Mouse (Mus musculus) heart, embryonic 13.5 days (tissue): ENCODE measurements around the gene Fndc8. TPM values are rescaled to one million over a fixed set of nuclear protein-coding genes. Genes with fewer than 3 reads are reported as not detected.

Experiments
- ATAC-seq: fragments of 200-750 bp; cut with Nextera tagmentation; 2 replicates; pipeline ENCODE4 v1.8.0; 2017; ENCODE audit warnings: moderate TSS enrichment; ENCODE audit not compliant: insufficient number of reproducible peaks, low FRiP score, low TSS enrichment; ENCODE audit errors: extremely low read depth
- H3K27ac ChIP-seq: fragments of 300-500 bp; sonication (generic); replicated peaks from 2 replicates; pipeline ENCODE4 v1.5.1; 2015; ENCODE audit warnings: moderate library complexity, mild to moderate bottlenecking, inconsistent platforms
- H3K27me3 ChIP-seq: fragments of 300-500 bp; sonication (generic); replicated peaks from 2 replicates; pipeline ENCODE4 v1.6.1; 2015; ENCODE audit warnings: mild to moderate bottlenecking, inconsistent platforms
- H3K36me3 ChIP-seq: fragments of 300-500 bp; sonication (generic); 2 replicates; pipeline ENCODE4 v1.6.1; 2015; ENCODE audit warnings: mild to moderate bottlenecking, inconsistent platforms
- H3K4me1 ChIP-seq: fragments of 300-500 bp; sonication (generic); 2 replicates; pipeline ENCODE4 v1.6.1; 2015; ENCODE audit warnings: inconsistent platforms
- H3K4me2 ChIP-seq: fragments of 300-500 bp; sonication (generic); 2 replicates; pipeline ENCODE4 v1.6.1; 2015; ENCODE audit warnings: inconsistent platforms, mild to moderate bottlenecking, moderate library complexity
- H3K4me3 ChIP-seq: fragments of 300-500 bp; sonication (generic); 2 replicates; pipeline ENCODE4 v1.5.1; 2015; ENCODE audit warnings: moderate library complexity, mild to moderate bottlenecking, inconsistent platforms
- H3K9ac ChIP-seq: fragments of 300-500 bp; sonication (generic); 2 replicates; pipeline ENCODE4 v1.6.1; 2015; ENCODE audit warnings: inconsistent platforms, mild to moderate bottlenecking, moderate library complexity
- H3K9me3 ChIP-seq: fragments of 300-500 bp; sonication (generic); 2 replicates; pipeline ENCODE4 v1.6.1; 2016; ENCODE audit warnings: inconsistent platforms
- WGBS: fragments of 180-500 bp; shearing (Covaris S2); methylation state at CpG from one replicate; pipeline ENCODE4 v1.1.7; 2015; ENCODE audit warnings: mixed read lengths; 5-methylcytosine and 5-hydroxymethylcytosine counted together
- polyA plus RNA-seq: library from polyadenylated mRNA; unstranded; fragments of >200 nt; fragmentation: Nextera tagmentation; extraction: Ambion mirVana; gene quantifications from 2 replicates; pipeline ENCODE4 v1.2.1, GENCODE M21; 2015

The Fndc8 gene
- polyA plus RNA-seq, 1 experiment from 2014 or later = 0.07 TPM

DNA sequence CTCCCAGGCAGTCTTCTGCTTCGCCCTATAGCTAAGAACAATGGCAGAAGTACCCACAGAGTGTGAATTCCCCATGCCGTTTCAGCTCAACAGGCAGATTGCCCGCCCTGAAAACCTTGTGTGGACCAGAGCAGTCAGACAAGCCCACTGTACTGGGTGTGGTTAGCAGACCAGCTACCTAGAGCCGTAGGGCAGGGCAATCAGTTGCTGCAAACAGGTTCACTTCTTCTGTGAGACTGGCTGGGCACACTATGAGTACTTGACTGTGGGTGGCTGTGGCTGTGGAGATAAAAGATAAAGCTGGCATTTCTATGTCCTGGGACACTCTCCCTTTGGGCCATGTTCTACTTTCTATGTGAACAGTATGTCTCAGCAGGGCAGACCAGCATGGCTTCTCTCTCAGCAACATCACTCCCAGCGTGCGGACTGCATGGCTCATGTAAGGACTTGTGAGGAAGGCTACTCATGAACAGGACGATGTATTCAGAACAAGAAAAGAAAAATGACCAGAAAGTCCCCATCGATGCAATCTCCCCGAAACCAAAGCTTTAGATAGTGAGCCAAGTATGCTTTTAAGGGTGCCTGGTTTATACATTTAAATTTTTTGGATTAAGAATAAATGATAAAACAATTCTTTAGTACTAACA, 36.5 kb upstream of the Fndc8 start:
- WGBS = 77% methylated on average over 9 of the region's 9 CpGs
- no peak overlapping the region for H3K27ac ChIP-seq
- H3K36me3 ChIP-seq = no peaks in the 10 kb centered on the region
- H3K9me3 ChIP-seq = no peaks in the 10 kb centered on the region
- ATAC-seq = no peak
- no peaks in the 10 kb centered on the region for H3K27me3 ChIP-seq
- H3K4me1 ChIP-seq = peaks cover 15% of the 10 kb centered on the region
- H3K4me3 ChIP-seq = no peak overlapping the region
- H3K9ac ChIP-seq = no peak overlapping the region
- no peak overlapping the region for H3K4me2 ChIP-seq

DNA sequence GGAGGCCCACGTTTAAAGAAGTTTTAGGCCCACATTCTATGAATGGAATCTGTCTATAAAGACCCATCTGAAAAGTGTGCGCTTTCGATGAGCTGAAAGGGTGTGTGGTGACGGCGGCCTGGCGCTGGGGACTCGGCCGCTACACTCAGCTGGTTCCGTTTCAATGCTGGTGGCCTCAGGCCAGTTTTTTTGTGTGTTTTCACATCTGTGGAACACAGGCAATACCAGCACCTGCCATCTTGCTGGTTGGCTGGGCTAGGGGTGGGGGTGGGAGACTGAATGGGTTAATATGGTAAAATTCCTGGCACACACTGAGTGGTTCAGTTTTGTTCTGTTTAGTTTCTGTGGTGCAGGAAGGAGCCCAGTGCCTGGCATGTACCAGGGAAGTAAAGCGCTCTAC, 35.9 kb upstream of the Fndc8 start:
- Histone ChIP-seq H3K36me3 (no peaks in the 10 kb centered on the region), H3K4me2 (no peak overlapping the region), H3K27ac (no peak overlapping the region), H3K27me3 (no peaks in the 10 kb centered on the region), H3K9ac (no peak overlapping the region), H3K4me1 (peaks cover 15% of the 10 kb centered on the region), H3K9me3 (no peaks in the 10 kb centered on the region), H3K4me3 (no peak overlapping the region)
- ATAC-seq = no peak
- 85% methylated on average over 10 of the region's 10 CpGs for WGBS

DNA sequence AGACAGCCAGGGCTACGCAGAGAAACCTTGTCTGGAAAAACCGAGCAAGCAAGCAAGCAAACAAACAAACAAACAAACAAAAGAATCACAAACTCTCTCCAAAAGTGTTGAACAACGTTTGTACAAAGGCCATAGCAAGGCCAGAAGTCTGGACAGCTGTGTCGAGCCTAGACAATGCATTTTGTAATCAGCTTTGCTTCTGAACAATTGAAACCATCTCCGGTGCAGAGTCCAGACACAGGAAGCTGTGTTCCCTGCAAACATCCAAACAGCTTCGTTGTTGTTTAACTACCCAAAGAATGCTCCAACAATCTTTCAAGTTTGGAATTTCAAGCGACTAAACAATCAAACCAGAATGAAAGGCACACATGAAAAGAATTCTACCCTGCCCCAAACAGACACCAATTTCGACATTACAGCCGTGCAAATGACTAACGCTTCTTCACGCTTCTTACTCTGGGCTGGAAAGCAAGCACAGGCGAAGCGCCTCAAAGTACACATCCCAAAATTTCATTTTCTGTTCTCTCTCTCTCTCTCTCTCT, 34.5 kb upstream of the Fndc8 start:
- WGBS = 77% methylated on average over 13 of the region's 13 CpGs
- Histone ChIP-seq H3K9me3 (no peaks in the 10 kb centered on the region), H3K9ac (no peak overlapping the region), H3K4me3 (no peak overlapping the region), H3K27ac (0 out of 2 replicates have a peak overlapping the region, but pooled peaks have one; percentile 0), H3K4me2 (no peak overlapping the region), H3K27me3 (no peaks in the 10 kb centered on the region), H3K36me3 (no peaks in the 10 kb centered on the region), H3K4me1 (peaks cover 24% of the 10 kb centered on the region)
- ATAC-seq = no peak

DNA sequence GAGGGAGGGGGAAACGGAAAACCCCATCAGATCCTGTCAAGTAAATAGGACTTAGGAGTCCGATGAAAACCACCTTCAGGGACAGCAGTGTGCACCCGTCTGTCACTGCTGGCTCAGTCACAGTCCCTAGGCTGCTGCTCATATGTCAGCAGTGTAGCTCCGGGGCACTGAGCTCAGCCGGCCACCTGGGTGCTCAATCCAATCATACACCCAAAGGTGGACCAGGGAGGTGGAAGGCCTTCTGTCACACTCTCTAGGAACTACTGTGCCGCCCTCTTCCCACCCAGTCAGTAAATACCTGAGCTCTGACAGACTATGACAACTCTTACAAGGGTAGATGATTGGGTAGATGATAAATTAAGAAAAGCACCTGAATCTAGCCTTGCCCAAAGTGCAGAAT, 31.2 kb upstream of the Fndc8 start:
- no peak overlapping the region for H3K9ac ChIP-seq
- ATAC-seq = no peak

DNA sequence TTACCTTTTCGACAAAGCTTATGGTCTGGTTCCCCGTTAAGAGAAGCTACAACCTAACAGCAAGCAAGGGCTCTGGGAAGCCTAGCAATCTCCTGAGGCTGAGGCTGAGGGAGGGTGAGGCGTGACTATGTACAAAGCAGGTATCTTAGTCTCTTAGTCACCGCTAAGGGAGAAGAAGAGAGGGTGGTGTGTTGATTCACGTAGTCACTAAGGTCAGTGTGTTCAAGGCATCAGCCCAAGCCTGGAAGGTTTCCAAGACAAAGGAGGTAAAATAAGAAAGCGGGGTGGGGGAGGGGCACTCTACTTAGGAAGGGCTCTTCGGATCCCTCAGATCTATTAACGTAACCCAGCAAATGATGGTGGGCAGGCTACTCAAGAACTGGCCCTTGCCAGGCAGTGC, 30.4 kb upstream of the Fndc8 start:
- no peak overlapping the region for H3K4me3 ChIP-seq
- no peak overlapping the region for H3K4me2 ChIP-seq
- no peak for ATAC-seq
- no peak overlapping the region for H3K9ac ChIP-seq
- peaks cover 20% of the 10 kb centered on the region for H3K4me1 ChIP-seq
- H3K9me3 ChIP-seq = no peaks in the 10 kb centered on the region
- no peak overlapping the region for H3K27ac ChIP-seq
- H3K27me3 ChIP-seq = no peaks in the 10 kb centered on the region
- WGBS = 58% methylated on average over 8 of the region's 8 CpGs
- no peaks in the 10 kb centered on the region for H3K36me3 ChIP-seq

More for the DNA sequence above, 31.2 kb upstream of the Fndc8 start:
- Histone ChIP-seq H3K4me2 (no peak overlapping the region), H3K4me3 (no peak overlapping the region), H3K9me3 (no peaks in the 10 kb centered on the region), H3K27ac (no peak overlapping the region), H3K36me3 (no peaks in the 10 kb centered on the region), H3K4me1 (peaks cover 24% of the 10 kb centered on the region), H3K27me3 (no peaks in the 10 kb centered on the region)
- 73% methylated on average over 6 of the region's 6 CpGs for WGBS

DNA sequence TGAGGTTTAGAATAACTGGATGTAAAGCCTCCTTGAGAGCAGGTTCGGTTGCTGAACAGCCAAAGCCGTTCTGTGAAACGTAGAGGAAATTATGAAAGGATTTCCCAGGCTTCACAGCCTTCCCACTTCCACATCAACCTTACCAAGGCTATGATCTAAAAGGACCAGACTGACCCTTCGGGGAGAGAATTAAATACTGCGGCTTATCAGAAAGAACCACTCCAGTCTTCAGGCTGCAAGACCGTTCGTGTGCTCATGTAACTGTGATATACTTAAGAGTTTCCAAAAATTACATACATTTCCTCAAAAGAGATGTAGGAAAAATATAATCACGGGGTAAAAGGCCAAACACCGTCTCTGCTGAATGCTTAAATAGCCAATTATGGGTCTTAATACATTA, 29.3 kb upstream of the Fndc8 start:
- peaks cover 21% of the 10 kb centered on the region for H3K4me1 ChIP-seq
- H3K9me3 ChIP-seq = no peaks in the 10 kb centered on the region
- H3K4me2 ChIP-seq = no peak overlapping the region
- H3K4me3 ChIP-seq = no peak overlapping the region
- H3K27me3 ChIP-seq = no peaks in the 10 kb centered on the region
- H3K9ac ChIP-seq = no peak overlapping the region
- no peak overlapping the region for H3K27ac ChIP-seq
- WGBS = 71% methylated on average over 9 of the region's 9 CpGs
- no peaks in the 10 kb centered on the region for H3K36me3 ChIP-seq
- ATAC-seq = no peak

DNA sequence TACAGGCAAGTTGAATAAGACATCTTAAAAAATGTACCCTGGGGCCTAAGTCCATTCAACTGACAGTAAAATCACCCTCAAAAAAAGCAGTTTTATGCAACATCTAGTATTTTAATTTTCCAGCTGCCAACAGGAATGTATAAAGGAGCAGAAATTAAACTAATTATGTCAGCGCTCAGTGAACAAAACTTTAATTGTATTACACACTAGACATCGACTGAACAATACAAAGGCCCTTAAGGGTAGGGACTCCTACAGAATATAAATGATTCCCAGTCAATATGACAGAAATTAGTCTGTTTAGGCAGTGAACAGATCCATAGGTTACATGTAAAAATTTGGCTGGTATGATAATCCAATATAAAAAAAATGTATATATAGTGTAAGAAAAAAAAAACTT, 28.9 kb upstream of the Fndc8 start:
- Histone ChIP-seq H3K4me2 (no peak overlapping the region), H3K36me3 (no peaks in the 10 kb centered on the region), H3K4me1 (peaks cover 21% of the 10 kb centered on the region), H3K27me3 (no peaks in the 10 kb centered on the region), H3K4me3 (no peak overlapping the region), H3K9me3 (no peaks in the 10 kb centered on the region), H3K27ac (no peak overlapping the region), H3K9ac (no peak overlapping the region)
- 85% methylated on average over 2 of the region's 2 CpGs for WGBS
- no peak for ATAC-seq

DNA sequence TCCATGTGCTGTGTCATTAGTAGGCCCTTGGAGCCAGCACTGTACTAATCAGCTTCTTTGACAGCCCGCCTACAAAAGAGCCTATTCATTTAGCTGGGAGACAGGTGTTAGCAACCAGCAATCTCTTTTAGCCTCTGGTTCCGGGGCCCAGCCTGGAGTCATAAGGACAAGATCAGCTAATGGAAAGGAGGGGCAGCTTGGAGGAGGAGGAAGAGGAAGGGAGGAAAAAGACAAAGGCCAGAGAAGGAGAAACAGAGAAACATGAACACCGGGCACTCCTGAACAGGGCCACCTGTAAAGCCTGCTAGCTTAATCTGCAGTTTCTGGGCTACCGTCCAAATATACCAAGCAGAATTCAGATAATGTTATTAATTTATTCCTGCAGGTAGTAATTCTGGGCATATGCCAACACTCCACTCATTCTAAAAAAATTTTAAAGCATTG, 28.4 kb upstream of the Fndc8 start:
- Histone ChIP-seq H3K27ac (no peak overlapping the region), H3K9me3 (no peaks in the 10 kb centered on the region), H3K4me3 (no peak overlapping the region), H3K36me3 (no peaks in the 10 kb centered on the region), H3K4me1 (peaks cover 21% of the 10 kb centered on the region), H3K9ac (no peak overlapping the region), H3K27me3 (no peaks in the 10 kb centered on the region), H3K4me2 (no peak overlapping the region)
- WGBS = 57% methylated on average over 4 of the region's 4 CpGs
- no peak for ATAC-seq

DNA sequence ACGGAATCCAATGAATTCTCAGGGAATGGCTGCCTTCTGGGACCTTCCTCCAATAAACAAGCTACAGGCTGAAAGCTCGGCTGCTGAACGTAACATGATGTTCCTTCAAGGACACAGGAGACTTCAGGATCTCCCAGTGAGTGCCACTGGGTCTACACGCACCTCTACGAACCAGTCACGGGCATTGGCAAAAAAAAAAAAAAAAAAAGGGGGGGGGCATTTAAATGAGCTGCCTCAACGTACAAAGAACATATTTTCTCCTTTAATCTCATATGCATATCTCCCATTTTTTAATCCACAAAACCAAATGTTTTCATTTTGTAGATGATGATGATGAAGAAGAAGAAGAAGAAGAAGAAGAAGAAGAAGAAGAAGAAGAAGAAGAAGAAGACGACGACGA, 26.0 kb upstream of the Fndc8 start:
- H3K27ac ChIP-seq = no peak overlapping the region
- no peaks in the 10 kb centered on the region for H3K36me3 ChIP-seq
- no peak overlapping the region for H3K4me3 ChIP-seq
- no peak overlapping the region for H3K9ac ChIP-seq
- H3K4me2 ChIP-seq = no peak overlapping the region
- peaks cover 28% of the 10 kb centered on the region for H3K4me1 ChIP-seq
- H3K27me3 ChIP-seq = no peaks in the 10 kb centered on the region
- no peaks in the 10 kb centered on the region for H3K9me3 ChIP-seq
- no peak for ATAC-seq
- 79% methylated on average over 10 of the region's 10 CpGs for WGBS

DNA sequence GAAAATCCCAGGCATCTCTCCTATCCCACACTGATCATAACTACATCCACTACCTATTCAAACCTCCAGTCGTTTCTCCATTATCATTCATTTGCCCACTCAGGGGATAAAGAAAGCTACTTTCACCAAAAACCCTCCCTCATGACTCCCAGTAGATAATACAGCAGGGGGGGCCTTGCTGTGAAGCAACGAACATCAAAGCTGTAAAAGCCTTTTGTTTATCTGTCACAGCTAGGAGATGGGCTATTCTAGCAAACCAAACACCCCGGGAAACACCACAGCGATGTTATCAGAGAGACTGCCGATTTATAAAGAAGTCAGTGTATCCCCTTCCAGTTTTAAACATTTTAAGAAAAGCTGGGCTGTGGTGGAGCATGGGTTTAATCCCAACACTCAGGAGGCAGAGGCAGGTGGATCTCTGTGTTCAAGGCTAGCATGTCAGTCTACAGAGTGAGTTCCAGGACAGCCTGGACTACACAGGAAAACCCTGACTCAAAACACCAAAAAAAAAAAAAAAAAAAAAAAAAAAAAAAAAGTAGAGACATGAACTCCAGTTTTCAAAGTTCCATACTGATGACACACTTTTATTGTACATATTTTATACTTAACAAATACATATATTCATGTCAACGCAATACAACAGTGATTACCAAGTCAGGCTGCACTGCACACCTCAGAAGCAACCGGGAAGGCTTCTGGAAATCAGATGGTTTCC, 24.9 kb upstream of the Fndc8 start:
- Histone ChIP-seq H3K4me1 (peaks cover 20% of the 10 kb centered on the region), H3K36me3 (no peaks in the 10 kb centered on the region), H3K4me3 (no peak overlapping the region), H3K9me3 (no peaks in the 10 kb centered on the region), H3K27me3 (no peaks in the 10 kb centered on the region), H3K27ac (no peak overlapping the region), H3K4me2 (no peak overlapping the region), H3K9ac (no peak overlapping the region)
- no peak for ATAC-seq
- WGBS = 29% methylated on average over 7 of the region's 7 CpGs

DNA sequence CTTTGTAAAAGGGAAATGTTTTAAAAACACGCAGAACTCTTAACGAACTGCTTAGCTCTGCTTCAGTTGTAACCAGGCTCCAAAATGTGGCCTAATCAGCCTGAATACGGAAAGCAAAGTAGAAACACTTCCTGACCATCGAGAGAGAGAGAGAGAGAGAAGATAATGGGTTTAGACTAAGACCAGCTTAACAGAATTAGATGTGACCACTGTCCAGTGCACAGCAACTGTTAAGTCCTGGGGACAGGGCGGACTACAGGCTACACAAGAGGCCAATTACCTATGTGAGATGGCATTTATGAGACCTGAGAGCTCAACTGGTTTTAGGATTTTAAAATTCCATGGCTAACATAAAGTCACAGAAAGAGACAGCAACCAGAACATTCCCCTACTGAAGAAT, 24.0 kb upstream of the Fndc8 start:
- Histone ChIP-seq H3K9ac (no peak overlapping the region), H3K27me3 (no peaks in the 10 kb centered on the region), H3K4me3 (no peak overlapping the region), H3K4me1 (peaks cover 15% of the 10 kb centered on the region), H3K36me3 (no peaks in the 10 kb centered on the region), H3K9me3 (no peaks in the 10 kb centered on the region), H3K4me2 (0 out of 2 replicates have a peak overlapping the region, but pooled peaks have one; percentile 5), H3K27ac (no peak overlapping the region)
- no peak for ATAC-seq
- 55% methylated on average over 5 of the region's 5 CpGs for whole genome bisulfite sequencing
